Mouse (Mus musculus): Measurements from ENCODE around the gene Phc2. TPM values are rescaled to one million over a fixed set of nuclear protein-coding genes. Genes with fewer than 3 reads are reported as not detected.
"Not testable (repeated sequence)": the region's sequence is repeated elsewhere in the genome, so short reads cannot be mapped to it uniquely, and the experiment has no call there.

Phc2 gene
- polyA plus RNA-seq (2017; shearing (Covaris generic)), result 10 to 100 TPM in 2 of 3 experiments, 1 to 10 TPM in 1; 9.9 to 16.1 (median 15.0) TPM

DNA sequence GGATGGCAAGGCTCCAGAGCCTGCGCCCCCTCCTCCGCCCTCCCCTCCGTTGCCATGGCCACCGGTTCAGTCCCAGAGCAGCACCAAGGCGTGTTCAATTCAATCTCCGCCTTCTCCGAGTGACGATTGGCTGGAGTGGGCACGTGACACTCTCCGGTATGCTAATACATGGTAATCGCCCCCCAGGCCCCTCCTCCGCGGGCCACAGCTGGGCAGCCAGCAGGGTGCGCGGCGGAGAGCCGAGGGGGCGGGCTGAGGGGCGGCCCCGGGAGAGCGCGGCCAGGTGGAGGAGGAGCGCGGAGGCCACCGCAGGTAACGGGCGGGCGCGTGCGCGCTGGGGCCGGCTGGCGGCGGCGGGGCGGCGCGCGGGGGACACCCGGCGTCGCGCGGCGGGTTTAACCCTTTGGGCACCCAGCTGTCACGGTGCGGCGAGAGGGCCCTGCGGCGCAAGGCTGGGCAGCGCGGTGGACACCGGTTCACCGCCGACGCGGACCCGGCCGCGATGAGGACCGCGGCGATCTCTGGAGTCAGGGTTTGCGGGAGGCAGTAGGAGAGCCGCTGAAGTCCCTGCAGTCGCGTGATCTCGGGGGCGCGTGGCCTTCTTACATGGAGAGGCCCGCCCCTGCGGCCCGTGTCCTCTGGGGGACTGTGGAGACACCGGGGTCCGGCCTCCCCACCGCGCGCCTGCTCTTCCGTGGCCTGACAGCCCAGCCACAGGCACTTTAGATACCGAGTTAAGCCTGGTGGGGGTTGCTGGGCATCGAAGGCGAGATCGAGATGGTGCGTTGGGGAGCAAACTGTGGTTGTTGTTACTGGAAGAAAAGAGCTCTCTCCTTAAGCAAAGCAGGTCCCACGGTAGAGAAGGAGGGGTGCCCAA is at the start of gene Phc2:
Gene Phc2, plus strand, starts transcription at position 198 of the 877 bp plus-strand sequence.
- peak; percentile 98 for ATAC-seq

GRCm38 (mm10) chr4:128606586-128606985 is 47.9 kb upstream of the Phc2 start:
- ATAC-seq, result no peak

DNA sequence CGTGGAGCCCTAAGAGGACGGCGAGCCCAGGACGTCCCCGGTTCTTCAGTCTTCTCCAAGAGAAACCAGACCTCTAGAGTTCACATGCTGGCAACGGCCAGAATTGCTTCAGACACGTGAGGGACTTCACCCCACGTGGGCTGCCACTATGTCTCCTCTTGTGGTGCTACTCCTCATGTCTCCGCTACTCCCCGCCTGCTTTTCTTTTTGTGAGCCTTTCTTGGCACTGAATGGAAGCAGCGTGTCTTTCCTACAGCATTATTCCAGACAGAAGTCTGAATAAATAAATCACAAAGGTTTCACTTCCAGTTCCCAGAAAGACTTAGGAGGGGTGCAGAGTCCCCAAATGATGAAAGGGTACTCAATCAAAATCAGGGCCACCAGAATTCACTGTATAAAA is 46.8 kb upstream of the Phc2 start:
- ATAC-seq, result no peak

- no peak for ATAC-seq
Measured at GRCm38 (mm10) chr4:128609276-128609924, 45.1 kb upstream of the Phc2 start.

- ATAC-seq, result peak; percentile 98
Measured at GRCm38 (mm10) chr4:128609925-128610402, 44.5 kb upstream of the Phc2 start, which contains the start of gene Zscan20. Gene Zscan20, minus strand, starts transcription at chr4:128610098.

DNA sequence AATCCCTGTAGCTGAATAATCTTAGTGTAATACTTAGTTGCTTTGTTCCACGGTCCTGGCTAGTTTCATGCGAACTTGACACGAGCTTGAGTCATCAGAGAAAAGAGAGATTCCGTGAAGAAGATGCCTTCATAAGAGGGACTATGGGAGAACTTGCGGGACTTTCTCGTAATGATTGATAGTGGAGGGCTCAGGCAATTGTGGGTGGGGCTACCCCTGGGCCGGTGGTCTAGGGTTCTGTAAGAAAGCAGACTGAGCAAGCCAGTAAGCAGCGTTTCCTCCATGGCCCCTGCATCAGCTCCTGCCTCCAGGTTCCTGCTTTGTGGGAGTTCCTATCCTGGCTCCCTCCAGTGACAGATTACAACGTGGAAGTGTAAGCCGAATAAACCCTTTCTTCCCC is 43.8 kb upstream of the Phc2 start:
- ATAC-seq, result no peak

DNA sequence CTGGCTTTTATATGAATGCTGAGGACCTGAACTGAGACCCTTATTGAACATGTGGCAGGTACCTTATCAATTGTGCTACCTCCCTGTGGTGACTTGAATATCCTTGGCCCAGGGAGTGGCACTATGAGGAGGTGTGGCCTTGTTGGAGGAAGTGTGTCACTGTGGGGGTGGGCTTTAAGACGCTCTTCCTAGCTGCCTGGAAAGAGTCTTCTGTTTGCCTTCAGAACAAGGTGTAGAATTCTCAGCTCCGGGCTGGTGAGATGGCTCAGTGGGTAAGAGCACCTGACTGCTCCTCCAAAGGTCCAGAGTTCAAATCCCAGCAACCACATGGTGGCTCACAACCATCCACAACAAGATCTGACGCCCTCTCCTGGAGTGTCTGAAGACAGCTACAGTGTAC is 42.8 kb upstream of the Phc2 start:
- ATAC-seq, result not testable (repeated sequence)

GRCm38 (mm10) chr4:128613326-128613725 is 41.2 kb upstream of the Phc2 start:
- ATAC-seq, result no peak

- ATAC-seq, result no peak
Measured at GRCm38 (mm10) chr4:128615761-128616160, 38.7 kb upstream of the Phc2 start.

DNA sequence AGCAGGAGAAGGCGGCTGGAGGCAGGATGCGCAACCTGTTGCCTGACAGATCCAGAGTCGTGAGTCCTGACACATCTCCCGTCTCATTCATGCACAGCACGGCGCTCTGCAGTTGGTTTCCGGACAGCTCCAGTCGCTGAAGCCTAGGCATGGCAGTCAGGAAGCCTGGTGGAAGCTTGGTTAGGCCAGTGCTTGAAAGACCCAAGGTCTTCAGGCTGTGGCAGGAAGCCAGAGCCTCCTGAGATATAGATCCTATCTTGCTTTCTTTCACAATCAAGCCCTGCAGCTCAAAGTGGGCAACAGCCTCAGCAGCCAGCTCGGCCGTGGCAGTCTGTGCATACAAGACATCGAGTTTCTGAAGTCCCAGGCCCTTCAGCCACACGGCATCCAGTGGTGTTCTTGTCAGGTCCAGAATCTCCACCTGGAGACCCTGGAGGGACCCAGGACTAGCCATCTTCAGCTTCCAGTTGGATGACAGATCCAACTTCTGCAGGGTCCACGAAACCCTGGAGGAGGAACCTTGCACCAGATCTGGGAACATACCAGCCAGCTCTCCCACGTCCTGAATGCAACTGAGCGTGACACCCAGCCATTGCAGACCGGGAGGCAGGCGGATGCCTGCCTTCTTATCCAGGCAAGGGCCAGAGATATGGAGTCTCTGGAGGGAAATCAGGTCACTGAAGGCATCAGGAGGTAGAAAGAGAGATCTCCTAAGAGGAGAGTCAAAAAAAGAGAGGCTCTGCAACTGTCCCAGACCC is 37.0 kb upstream of the Phc2 start:
- peak; percentile 36 for ATAC-seq

DNA sequence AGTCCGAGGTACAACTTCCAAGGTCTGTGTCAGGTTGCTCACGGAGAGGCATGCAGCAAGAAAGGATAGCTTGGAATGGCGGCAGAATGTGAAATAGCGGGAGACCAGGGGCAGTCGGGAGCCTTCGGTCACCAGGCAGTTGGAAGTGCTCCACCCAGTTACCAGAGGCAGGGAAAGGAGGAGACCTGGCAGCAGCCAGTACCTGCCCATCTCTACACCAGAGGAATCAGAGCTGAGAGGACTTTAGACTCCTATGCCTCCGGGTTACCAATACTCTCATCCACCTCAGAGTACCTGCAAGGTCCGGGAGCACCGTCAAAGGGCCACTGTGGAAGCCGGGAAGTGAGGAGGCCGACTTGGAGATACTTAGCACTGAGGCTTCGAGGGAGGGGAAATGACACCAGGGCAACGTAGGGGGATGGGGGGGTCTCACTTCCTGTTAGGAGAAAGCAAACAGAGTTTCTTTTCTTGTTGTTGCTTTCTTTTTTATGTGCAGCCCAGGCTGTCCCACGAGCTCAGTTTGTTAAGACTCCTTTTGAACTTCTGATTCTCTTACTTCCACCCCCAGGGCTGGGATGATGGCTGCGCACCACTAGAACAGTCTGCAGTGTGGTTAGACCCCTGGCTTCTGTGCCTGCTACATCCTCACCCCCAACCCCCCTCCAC is 36.1 kb upstream of the Phc2 start, which contains the start of gene Tlr12:
Gene Tlr12, minus strand, starts transcription at position 374 of the 666 bp plus-strand sequence.
- ATAC-seq, result peak; percentile 65

DNA sequence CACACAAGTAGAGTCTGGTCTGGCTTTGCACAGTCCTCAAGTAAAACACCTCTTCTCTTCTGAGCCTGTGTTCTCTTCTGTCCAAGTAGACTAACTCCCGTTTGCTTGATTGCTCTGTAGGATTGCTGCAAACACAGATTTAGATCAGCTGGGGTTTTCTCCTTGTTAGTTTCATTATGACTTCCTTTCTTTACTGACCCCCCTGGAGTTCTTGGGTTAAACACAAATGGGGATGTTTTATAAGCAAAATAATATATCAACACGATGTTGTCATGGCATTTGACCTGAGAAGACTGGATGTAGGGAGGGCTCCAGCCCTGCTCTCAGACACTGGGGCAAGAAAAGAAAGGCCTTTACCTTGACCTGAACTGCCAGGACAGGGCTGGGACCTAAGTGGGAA is 35.5 kb upstream of the Phc2 start:
- ATAC-seq, result no peak

DNA sequence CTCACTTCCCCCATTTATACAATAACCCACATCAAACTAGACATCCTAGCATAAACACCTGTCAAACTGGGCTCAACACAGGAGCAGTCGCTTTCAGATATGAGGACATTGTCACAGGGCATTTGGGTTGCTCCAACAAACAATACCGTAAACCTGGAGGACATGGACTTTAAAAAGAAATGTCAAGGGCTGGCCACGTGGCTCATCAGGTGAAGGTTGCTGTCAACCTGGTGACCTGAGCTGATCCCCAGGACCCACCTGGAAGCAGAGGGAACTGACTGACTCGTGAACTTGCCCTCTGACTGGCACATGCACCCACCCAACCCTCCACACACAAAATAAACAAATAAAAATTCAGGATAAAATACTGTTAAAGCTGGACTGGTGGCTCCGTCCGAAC is 33.9 kb upstream of the Phc2 start:
- ATAC-seq, result no peak

DNA sequence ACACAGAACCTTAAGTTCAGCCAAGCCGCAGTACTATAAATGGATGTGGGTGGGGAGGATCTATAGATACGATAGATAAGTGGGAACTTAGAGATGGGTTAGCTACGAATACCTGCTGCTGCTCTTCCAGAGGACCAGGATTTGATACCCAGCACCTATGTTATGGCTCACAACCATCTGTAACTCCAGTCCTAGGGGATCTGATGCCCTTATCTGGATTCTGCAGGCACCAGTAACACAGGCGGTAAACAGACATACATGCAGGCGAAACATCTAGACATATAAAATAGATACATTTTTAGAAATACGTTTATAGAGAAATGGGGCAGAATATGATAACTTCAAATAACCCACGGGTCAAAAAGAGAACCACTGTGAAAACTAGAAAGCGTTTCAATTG is 33.4 kb upstream of the Phc2 start:
- ATAC-seq, result no peak

GRCm38 (mm10) chr4:128635451-128635850 is 19.1 kb upstream of the Phc2 start:
- ATAC-seq, result no peak

DNA sequence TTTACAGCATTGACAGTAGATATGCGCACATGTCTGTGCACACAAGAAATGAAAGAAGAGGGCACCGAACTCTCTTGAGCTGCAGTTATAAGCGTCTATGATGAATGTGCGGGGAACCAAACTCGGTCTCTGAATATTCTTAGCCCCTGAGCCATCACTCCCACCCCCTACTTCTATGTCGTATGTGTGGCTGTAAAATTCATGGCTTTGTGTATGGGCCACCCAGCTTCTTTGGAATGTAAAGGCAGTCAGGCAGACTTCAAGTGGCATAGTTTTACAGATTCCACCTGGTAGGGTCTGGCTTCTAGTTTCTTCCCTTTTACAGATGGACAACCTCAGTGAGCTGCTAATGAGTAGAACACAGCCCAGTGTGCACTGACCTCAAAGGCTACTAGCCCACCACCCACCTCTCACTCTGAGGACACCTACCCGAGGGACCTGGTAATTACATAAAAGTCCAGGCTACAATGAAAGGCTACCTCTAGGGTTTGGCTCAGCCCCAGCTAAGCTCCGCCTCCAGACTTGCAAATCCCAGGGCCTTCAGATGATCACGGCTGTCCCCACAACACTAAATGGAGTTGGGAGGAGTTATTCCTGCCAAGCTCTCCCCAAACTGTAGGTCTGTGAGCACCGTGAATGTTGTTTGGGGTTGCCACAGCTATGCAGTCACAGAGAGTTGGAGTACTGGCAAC is 18.5 kb upstream of the Phc2 start:
- no peak for ATAC-seq

DNA sequence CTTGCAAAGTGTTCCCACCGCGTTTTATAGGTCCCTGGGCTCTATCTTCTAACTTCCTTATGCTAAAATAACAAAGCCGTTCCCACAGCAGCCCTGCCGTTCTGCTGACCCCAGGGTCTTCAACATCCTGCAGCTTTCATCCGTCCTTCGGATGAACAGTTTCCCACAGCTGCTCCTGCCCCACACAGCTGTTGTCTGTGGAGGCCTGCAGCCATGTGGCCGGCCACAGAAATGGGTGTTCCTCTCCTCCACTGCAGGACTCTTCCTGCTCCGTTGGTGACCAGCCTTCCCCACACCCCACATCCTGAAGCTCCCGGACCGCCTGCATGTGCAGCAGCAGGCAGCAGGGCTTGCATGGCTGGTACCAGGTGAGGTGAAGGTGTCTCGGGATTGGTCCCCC is 17.3 kb upstream of the Phc2 start:
- ATAC-seq, result no peak

DNA sequence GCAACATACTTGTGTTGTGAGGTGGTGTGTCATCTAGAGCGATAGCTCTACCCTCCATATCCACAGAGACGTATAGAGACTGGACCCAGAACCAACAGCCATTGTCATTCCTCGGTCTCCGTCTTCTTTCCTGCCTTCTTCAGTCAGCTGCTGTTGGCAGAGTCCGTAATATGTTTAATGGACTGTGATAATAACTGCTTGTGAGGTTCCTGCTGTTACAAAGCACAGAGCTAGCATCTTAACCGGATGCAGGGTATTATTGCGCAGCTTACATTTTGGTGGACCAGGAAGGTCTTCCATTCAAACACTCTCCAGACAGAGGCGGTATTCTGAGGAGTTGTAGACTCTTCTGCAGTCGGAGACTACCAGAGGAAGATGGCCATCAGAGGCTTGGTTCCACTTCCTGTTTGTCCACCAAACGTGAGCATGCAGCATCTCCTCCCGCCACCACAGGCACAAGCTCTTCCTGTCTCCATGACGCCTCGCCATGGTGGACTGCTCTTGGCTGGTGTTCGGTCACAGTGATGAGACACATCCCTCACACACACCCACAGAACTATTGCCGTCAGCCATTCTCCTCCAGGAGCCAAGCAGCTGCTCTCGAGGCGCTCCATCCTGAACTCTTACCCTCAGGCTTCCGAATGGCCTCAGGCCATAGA is 16.1 kb upstream of the Phc2 start:
- ATAC-seq, result no peak

DNA sequence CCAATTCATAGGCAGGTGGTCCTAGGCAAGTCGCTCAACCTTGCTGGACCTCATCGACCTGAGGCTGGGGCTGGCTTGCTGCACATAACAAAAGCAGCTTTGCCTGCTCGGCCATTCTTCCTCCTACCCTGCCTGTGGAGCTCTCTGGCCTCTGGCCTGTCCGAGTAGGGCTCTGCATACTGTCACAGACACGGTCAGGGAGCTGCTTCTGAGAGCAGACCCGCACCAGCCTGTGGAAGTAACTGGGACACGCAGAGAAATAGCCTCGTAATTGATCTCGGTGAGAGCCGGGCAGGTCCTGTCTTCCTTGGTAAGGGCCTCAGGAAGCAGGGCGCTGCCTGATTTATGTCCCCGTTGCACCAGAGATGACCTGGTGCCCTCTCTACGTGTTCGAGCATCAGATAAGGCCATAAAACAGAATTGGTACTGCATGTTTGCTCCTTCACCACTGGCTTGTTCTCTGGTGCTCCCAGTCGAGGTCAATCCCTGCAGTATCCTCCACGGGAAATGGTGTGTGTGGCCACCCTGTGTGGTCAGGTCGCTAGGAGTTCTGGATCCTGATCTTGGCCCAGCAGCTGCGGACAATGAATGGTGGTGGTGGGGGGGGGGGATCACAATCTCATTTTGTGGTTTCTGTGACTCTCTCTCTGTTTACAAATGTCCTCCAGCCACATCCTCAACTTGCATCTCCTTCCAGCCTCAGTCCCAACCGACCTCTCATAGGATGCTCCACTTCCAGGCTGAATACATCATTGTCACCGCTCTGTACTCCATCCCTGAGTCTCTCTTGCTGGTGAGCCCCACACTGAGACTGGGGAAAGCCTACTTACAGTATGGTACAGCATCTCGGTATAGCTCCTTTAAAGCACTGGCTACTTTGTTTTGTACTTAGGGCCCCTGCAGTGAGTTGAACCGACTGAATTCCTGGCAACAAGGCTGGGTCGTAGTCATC is 12.5 kb upstream of the Phc2 start:
- no peak for ATAC-seq

DNA sequence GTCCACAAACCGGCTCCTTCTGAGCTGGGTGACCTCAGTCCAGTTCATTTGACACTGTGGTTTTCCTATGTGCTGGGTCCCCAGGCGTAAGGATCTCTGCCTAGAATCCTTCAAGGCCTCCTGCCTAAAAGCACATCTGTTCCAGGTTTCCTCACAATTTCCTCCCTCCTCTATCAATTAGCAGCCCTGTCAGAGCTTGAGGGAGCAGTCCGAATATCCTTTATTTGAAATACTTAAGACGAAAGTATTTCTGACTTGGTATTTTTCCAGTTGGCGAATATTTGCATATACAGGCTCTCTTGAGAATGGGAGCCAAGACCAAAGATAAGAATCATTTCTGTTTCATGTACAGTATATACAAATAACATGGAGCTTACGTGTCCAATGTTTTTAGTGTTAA is 8.6 kb upstream of the Phc2 start:
- ATAC-seq, result no peak

Measured in inflammation-experienced regulatory T-cells, adult 6 months (primary cell).